Mouse (Mus musculus) liver, embryonic 13.5 days (tissue): Measurements from ENCODE around the gene Shank2. TPM values are rescaled to one million over a fixed set of nuclear protein-coding genes. Genes with fewer than 3 reads are reported as not detected.

Experiments
- ATAC-seq: fragments of 200-750 bp; cut with Nextera tagmentation; 2 replicates; pipeline ENCODE4 v1.8.0; 2017; ENCODE audit warnings: low read depth, mild to moderate bottlenecking, moderate number of reproducible peaks, moderate library complexity
- DNase-seq: peaks from one replicate; pipeline ENCODE4 v3.0.0; 2022
- H3K27ac ChIP-seq: fragments of 300-500 bp; sonication (generic); 2 replicates; pipeline ENCODE4 v1.5.1; 2015; ENCODE audit warnings: moderate library complexity, mild to moderate bottlenecking, inconsistent platforms
- H3K27me3 ChIP-seq: fragments of 300-500 bp; sonication (generic); 2 replicates; pipeline ENCODE4 v1.6.1; 2015; ENCODE audit warnings: mild to moderate bottlenecking, inconsistent platforms
- H3K36me3 ChIP-seq: fragments of 300-500 bp; sonication (generic); 2 replicates; pipeline ENCODE4 v1.6.1; 2015; ENCODE audit warnings: mild to moderate bottlenecking, inconsistent platforms
- H3K4me1 ChIP-seq: fragments of 300-500 bp; sonication (generic); replicated peaks from 2 replicates; pipeline ENCODE4 v1.6.1; 2015; ENCODE audit warnings: inconsistent platforms
- H3K4me2 ChIP-seq: fragments of 300-500 bp; sonication (generic); 2 replicates; pipeline ENCODE4 v1.6.1; 2015; ENCODE audit warnings: inconsistent platforms, mild to moderate bottlenecking, moderate library complexity
- H3K4me3 ChIP-seq: fragments of 300-500 bp; sonication (generic); replicated peaks from 2 replicates; pipeline ENCODE4 v1.5.1; 2015; ENCODE audit warnings: mild to moderate bottlenecking, inconsistent platforms
- H3K9ac ChIP-seq: fragments of 300-500 bp; sonication (generic); 2 replicates; pipeline ENCODE4 v1.6.1; 2015; ENCODE audit warnings: mild to moderate bottlenecking, inconsistent platforms
- H3K9me3 ChIP-seq: fragments of 300-500 bp; sonication (generic); replicated peaks from 2 replicates; pipeline ENCODE4 v1.6.1; 2016; ENCODE audit warnings: inconsistent platforms
- WGBS: fragments of 180-500 bp; shearing (Covaris S2); methylation state at CpG from one replicate; pipeline ENCODE4 v1.1.7; 2015; ENCODE audit not compliant: insufficient replicate concordance; 5-methylcytosine and 5-hydroxymethylcytosine counted together
- polyA plus RNA-seq: library from polyadenylated mRNA; unstranded; fragments of >200 nt; fragmentation: Nextera tagmentation; extraction: Ambion mirVana; gene quantifications from 2 replicates; pipeline ENCODE4 v1.2.1, GENCODE M21; 2015

The Shank2 gene
- polyA plus RNA-seq, 1 experiment from 2014 or later = 0.30 TPM

DNA sequence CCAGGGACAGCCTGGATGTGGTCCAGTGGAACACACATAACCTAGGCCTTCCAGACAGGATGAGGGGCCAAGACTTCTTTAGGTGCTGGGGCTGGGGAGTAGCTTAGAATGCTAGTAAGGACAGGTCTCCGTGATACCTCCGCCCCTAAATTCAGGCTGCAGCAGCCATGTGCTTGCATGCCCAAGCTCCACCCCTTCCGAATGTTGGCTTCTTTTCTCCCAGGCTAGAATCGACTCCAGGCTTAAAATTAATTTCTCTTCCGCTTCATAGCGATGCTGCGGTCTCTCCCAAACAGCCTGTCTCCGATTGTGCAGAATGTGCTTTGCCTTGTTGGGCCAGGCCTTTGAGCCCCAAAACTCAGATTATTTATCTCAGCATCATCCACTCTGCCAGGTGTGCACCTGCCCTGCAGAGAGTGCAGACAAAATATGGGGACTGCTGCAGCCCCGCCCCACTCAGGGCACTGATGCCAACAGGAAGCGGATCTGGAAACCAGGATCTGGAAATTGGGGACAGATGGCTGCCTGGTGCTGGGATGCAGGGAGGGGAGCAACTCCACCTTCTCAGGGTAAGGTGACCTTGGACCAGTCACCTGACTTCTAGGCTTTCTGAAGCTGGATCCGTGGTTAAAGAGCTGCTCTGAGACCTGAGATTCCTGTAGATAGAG, 312.8 kb downstream of the Shank2 start:
- no peak overlapping the region for H3K4me2 ChIP-seq
- no peak overlapping the region for H3K27ac ChIP-seq
- no peak overlapping the region for H3K9ac ChIP-seq
- H3K4me3 ChIP-seq = no peak overlapping the region
- ATAC-seq (no peak), DNase-seq (no peak)
- no peaks in the 10 kb centered on the region for H3K36me3 ChIP-seq
- H3K4me1 ChIP-seq = no peaks in the 10 kb centered on the region
- H3K9me3 ChIP-seq = no peaks in the 10 kb centered on the region
- H3K27me3 ChIP-seq = no peaks in the 10 kb centered on the region
- 77% methylated on average over 11 of the region's 11 CpGs for WGBS

DNA sequence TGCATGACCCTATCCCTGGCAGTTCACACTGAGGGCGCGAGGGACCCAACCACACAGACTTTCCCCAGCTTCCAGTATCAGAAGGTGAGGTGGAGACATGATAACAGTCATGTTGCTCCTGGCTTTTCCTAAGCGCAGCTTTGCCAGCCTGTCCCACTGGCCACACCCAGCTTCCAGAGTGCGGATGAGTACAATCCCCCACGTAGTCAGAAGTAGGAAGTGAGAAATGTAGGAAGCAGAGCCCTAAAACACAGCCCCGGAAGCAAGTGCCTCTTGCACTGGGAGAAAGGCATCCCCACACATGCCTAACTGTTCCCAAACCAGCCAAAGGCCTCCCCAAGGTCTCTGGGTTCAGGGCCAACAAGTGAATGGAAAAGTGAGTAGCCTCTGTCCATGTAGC, 314.5 kb downstream of the Shank2 start:
- no peak overlapping the region for H3K27ac ChIP-seq
- ATAC-seq = no peak
- H3K9ac ChIP-seq = no peak overlapping the region
- H3K4me3 ChIP-seq = no peak overlapping the region
- no peaks in the 10 kb centered on the region for H3K27me3 ChIP-seq
- H3K36me3 ChIP-seq = no peaks in the 10 kb centered on the region
- no peaks in the 10 kb centered on the region for H3K9me3 ChIP-seq
- WGBS = 69% methylated on average over 6 of the region's 6 CpGs
- no peak for DNase-seq
- no peak overlapping the region for H3K4me2 ChIP-seq
- H3K4me1 ChIP-seq = no peaks in the 10 kb centered on the region

DNA sequence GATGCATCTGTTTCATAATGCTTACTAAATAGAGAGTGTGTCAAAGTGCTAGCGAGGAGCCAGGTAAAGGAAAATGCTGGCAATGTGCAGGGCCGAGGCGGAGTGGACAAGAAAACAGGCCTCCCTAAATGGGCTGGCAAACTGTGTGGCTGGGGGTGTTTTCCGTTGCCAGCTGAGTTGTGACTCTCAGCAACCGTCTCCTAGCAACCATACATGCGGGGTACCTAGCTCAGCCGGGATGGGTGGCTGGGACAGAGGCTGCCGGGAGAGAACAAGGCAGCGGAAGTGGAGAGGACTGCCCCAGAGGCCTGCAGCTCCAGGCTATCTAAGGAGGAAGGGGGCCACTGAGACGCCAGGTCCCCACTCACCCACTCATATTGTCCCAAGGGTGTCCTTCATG, 315.1 kb downstream of the Shank2 start:
- Histone ChIP-seq H3K27ac (no peak overlapping the region), H3K4me2 (no peak overlapping the region), H3K9ac (no peak overlapping the region), H3K4me3 (no peak overlapping the region), H3K4me1 (no peaks in the 10 kb centered on the region), H3K36me3 (no peaks in the 10 kb centered on the region), H3K27me3 (no peaks in the 10 kb centered on the region), H3K9me3 (no peaks in the 10 kb centered on the region)
- DNase-seq (no peak), ATAC-seq (no peak)
- WGBS = 54% methylated on average over 10 of the region's 10 CpGs

DNA sequence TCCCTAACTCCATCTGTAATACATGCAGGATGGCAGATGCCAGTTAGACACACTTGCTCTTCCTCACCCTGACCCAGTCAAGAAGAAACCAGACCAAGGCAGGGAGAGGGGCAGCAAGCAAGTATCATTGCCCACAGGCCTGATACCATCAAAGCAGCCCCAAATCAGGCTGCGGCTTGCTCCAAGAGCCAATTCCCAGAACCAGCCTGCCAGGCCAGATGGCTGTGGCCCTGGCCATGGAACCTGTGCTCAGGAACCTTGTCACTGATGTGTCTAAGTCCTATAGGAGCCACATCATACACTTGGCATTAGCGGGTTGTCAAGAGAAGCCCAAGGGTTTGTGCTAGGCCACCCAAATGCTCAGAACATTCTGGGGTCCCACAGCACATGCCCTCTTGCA, 322.3 kb downstream of the Shank2 start:
- Histone ChIP-seq H3K27me3 (no peaks in the 10 kb centered on the region), H3K9ac (no peak overlapping the region), H3K9me3 (no peaks in the 10 kb centered on the region), H3K4me3 (no peak overlapping the region), H3K4me2 (no peak overlapping the region), H3K27ac (no peak overlapping the region), H3K4me1 (no peaks in the 10 kb centered on the region), H3K36me3 (no peaks in the 10 kb centered on the region)
- 77% methylated on average over 2 of the region's 2 CpGs for WGBS
- no peak for DNase-seq
- ATAC-seq = no peak

DNA sequence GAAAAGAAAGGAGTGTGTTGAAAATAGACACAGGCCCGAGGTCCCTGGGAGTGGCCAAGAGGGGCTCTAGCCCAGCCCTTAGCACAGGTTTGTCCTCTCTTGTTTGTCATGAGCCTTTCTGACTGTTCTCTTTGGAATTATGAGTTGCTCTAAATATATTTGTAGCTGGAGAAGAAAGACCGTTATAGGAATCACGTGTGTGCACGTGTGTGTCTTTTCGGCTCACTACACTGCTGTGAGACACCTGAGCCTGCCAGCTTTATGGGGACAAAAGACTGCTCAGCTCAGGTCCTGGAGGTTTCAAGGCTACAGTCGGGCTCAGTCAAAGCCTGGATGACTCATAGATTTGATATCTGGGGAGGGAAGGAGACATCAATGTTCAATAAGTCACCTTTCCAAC, 323.1 kb downstream of the Shank2 start:
- DNase-seq = no peak
- H3K9me3 ChIP-seq = no peaks in the 10 kb centered on the region
- no peak overlapping the region for H3K4me3 ChIP-seq
- no peak for ATAC-seq
- no peaks in the 10 kb centered on the region for H3K27me3 ChIP-seq
- no peaks in the 10 kb centered on the region for H3K4me1 ChIP-seq
- no peak overlapping the region for H3K27ac ChIP-seq
- no peaks in the 10 kb centered on the region for H3K36me3 ChIP-seq
- H3K9ac ChIP-seq = no peak overlapping the region
- no peak overlapping the region for H3K4me2 ChIP-seq
- 66% methylated on average over 6 of the region's 6 CpGs for WGBS

DNA sequence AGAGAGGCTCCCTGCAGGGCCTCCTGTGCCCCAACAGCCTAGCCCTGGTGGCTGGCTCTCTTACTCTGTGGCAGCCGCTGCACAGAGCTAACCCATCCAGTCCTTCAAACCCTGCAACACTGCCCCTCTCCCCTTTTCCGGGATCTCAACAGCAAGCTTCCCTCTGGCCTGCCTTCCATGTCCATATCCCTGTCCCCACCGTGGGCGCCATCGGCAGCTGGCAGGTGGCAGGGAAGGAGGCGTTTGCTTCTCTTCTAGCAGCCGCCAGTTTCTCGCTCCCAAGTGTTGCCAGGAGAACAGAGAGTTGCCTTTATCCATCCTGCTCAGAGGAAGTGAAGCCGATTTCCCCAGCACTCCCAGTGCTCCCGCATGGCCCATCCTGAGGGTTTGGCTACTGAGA, 323.9 kb downstream of the Shank2 start:
- ATAC-seq = no peak
- Histone ChIP-seq H3K27me3 (no peaks in the 10 kb centered on the region), H3K9ac (no peak overlapping the region), H3K4me3 (no peak overlapping the region), H3K4me1 (no peaks in the 10 kb centered on the region), H3K9me3 (no peaks in the 10 kb centered on the region), H3K36me3 (no peaks in the 10 kb centered on the region), H3K27ac (no peak overlapping the region), H3K4me2 (no peak overlapping the region)
- no peak for DNase-seq
- 81% methylated on average over 10 of the region's 10 CpGs for WGBS

DNA sequence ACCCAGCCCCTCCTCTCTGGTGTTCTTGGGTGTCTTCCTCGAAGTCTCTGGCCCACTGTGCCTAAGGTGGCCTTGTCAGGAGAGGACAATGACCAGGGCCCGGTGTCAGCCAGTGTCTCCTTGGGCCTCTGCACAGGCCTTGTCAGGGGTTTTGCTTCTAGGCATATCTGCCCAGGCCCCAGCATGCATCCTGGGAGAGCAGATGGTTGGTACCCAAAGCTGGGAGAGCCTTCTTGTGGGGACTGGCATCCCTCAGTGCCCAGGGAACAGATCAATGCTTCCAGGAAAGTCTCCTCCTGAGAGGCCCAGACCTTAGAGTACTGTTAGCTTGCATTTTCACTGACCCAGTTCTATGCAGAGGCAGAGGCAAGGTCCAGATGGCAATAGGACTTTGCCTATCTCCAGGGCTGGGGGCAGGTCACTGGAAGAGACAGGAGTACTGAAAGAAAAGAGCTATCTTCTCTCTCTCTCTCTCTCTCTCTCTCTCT, 327.7 kb downstream of the Shank2 start:
- no peak overlapping the region for H3K27ac ChIP-seq
- WGBS = 35% methylated on average over 2 of the region's 2 CpGs
- no peak overlapping the region for H3K4me3 ChIP-seq
- no peak overlapping the region for H3K4me2 ChIP-seq
- ATAC-seq (no peak), DNase-seq (no peak)
- no peaks in the 10 kb centered on the region for H3K36me3 ChIP-seq
- no peaks in the 10 kb centered on the region for H3K4me1 ChIP-seq
- no peaks in the 10 kb centered on the region for H3K9me3 ChIP-seq
- H3K9ac ChIP-seq = no peak overlapping the region
- H3K27me3 ChIP-seq = no peaks in the 10 kb centered on the region

DNA sequence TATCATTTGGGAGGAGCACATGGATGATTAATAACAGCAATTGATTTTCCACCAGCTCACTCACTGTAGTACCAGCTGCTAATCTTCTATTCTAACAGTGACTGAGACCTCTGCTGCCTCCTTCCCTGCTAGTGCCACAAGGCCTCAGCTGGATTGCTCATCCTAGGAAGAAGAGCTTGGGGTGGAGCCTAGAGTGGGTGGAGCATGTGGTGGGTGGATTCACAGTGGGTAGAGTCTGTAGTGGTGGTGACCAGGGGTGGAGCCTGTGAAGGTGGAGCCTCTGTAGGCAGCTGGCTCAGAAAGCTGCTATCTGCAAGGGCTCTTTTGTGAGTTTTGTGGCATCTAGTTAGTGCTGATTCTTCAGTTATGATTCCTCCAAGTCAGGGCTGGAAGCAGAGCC, 334.9 kb downstream of the Shank2 start:
- Histone ChIP-seq H3K27ac (no peak overlapping the region), H3K27me3 (no peaks in the 10 kb centered on the region), H3K4me2 (no peak overlapping the region), H3K9ac (no peak overlapping the region), H3K36me3 (no peaks in the 10 kb centered on the region), H3K4me1 (no peaks in the 10 kb centered on the region), H3K9me3 (no peaks in the 10 kb centered on the region), H3K4me3 (no peak overlapping the region)
- ATAC-seq (no peak), DNase-seq (no peak)

DNA sequence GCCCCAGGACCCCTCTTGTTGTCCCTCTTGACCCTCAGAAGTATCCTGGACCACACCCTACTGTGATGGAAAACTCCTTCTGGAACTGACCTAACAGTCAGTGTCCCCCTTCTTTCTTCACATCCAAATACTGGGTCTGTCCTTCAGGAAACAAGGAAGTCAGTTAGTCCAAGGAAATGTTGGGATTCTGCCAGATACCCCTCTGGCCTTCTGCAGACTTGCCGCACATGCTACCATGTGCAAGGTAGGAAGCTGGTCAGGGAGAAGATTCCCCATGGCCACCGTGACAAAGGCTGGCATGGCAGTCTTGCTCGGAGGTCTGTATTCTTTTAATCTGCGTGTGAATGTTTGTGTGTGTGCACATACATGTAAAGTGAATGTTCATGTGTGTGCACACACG, 337.0 kb downstream of the Shank2 start:
- no peak overlapping the region for H3K4me2 ChIP-seq
- 65% methylated on average over 5 of the region's 5 CpGs for WGBS
- DNase-seq = no peak
- H3K4me3 ChIP-seq = no peak overlapping the region
- H3K9ac ChIP-seq = no peak overlapping the region
- no peaks in the 10 kb centered on the region for H3K27me3 ChIP-seq
- H3K4me1 ChIP-seq = no peaks in the 10 kb centered on the region
- H3K9me3 ChIP-seq = no peaks in the 10 kb centered on the region
- no peak for ATAC-seq
- H3K27ac ChIP-seq = no peak overlapping the region
- no peaks in the 10 kb centered on the region for H3K36me3 ChIP-seq

DNA sequence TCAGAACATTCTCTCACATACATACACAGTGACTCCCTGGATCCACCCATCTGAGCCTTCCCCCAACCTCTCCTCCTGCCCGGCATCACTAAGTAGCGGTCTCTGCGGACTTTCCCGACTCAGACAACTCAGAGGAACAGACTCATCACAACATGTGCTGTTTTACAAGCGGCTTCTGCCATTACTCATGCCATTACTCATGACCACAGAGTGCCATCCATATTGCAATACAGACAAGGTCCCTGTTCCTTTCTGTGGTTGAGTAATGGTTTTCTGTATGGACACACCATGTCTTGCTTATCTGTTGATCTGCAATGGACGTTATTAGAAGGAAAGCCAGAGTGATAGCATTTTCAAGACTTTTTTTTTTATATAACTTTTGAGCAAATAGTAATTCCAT, 338.6 kb downstream of the Shank2 start:
- Histone ChIP-seq H3K4me3 (no peak overlapping the region), H3K27ac (no peak overlapping the region), H3K27me3 (no peaks in the 10 kb centered on the region), H3K9me3 (no peaks in the 10 kb centered on the region), H3K4me2 (no peak overlapping the region), H3K36me3 (no peaks in the 10 kb centered on the region), H3K9ac (no peak overlapping the region), H3K4me1 (no peaks in the 10 kb centered on the region)
- 60% methylated on average over 6 of the region's 6 CpGs for WGBS
- DNase-seq = no peak
- no peak for ATAC-seq

DNA sequence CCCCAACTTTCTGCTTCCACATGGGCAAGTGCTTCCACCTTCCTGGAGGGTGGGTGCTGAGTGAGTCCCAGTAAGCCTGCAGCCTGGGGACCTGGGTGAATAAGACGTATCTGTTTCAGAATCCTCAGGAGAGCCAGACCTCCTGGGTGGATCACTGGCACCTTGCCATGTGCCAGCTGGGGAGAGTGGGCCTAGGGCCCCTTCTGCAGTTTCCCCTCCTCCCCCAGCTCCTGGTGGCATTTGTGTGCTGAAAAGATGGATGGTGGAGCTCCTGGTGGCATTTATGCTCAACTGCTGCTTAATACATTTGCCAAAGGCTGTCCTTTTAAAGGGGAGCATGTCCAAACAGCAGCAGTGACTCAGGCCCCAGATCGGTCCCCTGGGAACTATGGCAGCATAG, 364.4 kb downstream of the Shank2 start:
- Histone ChIP-seq H3K4me3 (no peak overlapping the region), H3K4me2 (no peak overlapping the region), H3K9me3 (no peaks in the 10 kb centered on the region), H3K4me1 (no peaks in the 10 kb centered on the region), H3K27ac (no peak overlapping the region), H3K36me3 (no peaks in the 10 kb centered on the region), H3K9ac (no peak overlapping the region), H3K27me3 (no peaks in the 10 kb centered on the region)
- 61% methylated on average over 2 of the region's 2 CpGs for WGBS
- ATAC-seq = no peak
- DNase-seq = no peak

DNA sequence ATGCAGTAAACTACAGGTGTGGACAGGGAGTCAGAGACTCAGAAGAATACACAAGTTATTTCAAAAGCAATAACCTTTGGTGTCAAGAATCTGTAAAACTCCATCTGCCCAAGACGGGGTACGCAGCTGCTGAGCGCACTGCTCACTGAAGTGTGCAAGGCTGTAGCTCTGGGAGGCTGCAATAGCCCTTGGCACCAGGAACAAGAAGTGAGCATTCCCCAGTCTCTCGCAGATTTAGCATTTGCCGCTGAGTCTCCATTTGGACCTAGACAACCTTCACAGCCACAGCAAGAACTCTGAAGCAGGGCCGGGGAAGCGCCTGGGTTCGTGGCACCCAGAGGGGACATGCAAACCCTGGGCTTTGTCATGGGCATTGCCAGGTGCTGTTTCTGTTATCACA, 371.3 kb downstream of the Shank2 start:
- DNase-seq (no peak), ATAC-seq (no peak)
- no peaks in the 10 kb centered on the region for H3K4me1 ChIP-seq
- no peaks in the 10 kb centered on the region for H3K9me3 ChIP-seq
- no peaks in the 10 kb centered on the region for H3K27me3 ChIP-seq
- H3K4me2 ChIP-seq = no peak overlapping the region
- H3K4me3 ChIP-seq = no peak overlapping the region
- 77% methylated on average over 8 of the region's 8 CpGs for WGBS
- H3K36me3 ChIP-seq = no peaks in the 10 kb centered on the region
- no peak overlapping the region for H3K9ac ChIP-seq
- no peak overlapping the region for H3K27ac ChIP-seq
